Mouse (Mus musculus): ENCODE results near the gene Nf2. TPM values are rescaled to one million over a fixed set of nuclear protein-coding genes. Genes with fewer than 3 reads are reported as not detected.

The Nf2 gene
- polyA plus RNA-seq, 1 experiment, result 43.5 TPM

DNA sequence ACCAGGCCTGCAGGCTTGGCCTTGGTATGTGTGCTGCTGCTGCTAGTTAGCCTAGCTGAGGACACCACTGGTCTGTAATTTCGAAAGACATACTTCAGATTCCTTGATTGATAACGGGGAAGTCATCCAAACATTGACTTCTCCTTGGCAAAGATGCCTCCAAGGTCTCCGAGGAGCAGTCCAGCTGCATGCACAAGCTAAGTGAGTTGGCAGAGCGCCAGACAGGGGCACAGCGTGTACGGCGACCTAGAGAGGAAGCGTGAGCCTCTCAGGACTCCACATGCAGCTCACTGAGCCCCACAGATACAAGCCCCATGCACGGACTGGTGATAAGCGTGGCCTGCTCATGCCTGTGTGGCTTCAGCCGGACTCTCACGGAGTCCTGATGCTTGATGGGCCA, 119.7 kb downstream of the Nf2 start:
- no peaks in the 10 kb centered on the region for H3K27me3 ChIP-seq (ENCODE audit: control insufficient read depth, insufficient read depth, low read length)
- H3K4me3 ChIP-seq (ENCODE audit: low read depth, low read length), result no peak overlapping the region
- 22% methylated on average over 12 of the region's 12 CpGs for WGBS
- TF ChIP-seq CTCF (IDR thresholded peaks at IDR 0.05; ENCODE audit: extremely low read depth, insufficient read length, insufficient replicate concordance, low read depth, low read length) (no peak), POLR2A (IDR thresholded peaks at IDR 0.05; ENCODE audit: low read depth, low read length) (no peak)
- H3K27ac ChIP-seq (ENCODE audit: insufficient read depth, low read depth, low read length), result no peak overlapping the region
- H3K36me3 ChIP-seq (ENCODE audit: control insufficient read depth, insufficient read depth, low read length), result peaks cover 16% of the 10 kb centered on the region
- H3K4me1 ChIP-seq (ENCODE audit: control insufficient read depth, insufficient read depth, insufficient read length, low read length), result peaks cover 3% of the 10 kb centered on the region

DNA sequence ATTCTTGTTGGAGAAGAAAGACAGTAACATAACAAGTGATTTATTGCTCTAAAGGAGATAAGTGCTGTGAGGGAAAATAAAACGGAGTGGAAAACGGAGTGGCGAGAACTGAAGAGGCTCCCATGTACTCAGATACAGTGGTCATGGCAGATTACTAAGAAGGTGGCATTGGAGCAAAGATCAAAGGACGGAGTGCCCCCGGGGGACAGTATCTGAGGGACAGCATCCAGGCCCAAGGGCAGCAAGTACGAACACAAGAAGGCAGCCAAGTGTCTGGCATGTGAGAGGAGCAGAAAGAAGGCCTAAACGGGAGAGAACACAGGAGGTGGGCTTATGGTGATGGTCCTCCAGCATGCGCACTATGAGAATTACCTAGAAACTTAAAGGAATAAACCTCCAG, 127.6 kb downstream of the Nf2 start:
- TF ChIP-seq CTCF (IDR thresholded peaks at IDR 0.05; ENCODE audit: extremely low read depth, insufficient read length, insufficient replicate concordance, low read depth, low read length) (no peak), POLR2A (IDR thresholded peaks at IDR 0.05; ENCODE audit: low read depth, low read length) (no peak)
- H3K4me1 ChIP-seq (ENCODE audit: control insufficient read depth, insufficient read depth, insufficient read length, low read length), result no peaks in the 10 kb centered on the region
- H3K36me3 ChIP-seq (ENCODE audit: control insufficient read depth, insufficient read depth, low read length), result peaks cover 15% of the 10 kb centered on the region
- H3K4me3 ChIP-seq (ENCODE audit: low read depth, low read length), result no peak overlapping the region
- H3K27me3 ChIP-seq (ENCODE audit: control insufficient read depth, insufficient read depth, low read length), result no peaks in the 10 kb centered on the region
- WGBS, result 81% methylated on average over 8 of the region's 8 CpGs
- no peak overlapping the region for H3K27ac ChIP-seq (ENCODE audit: insufficient read depth, low read depth, low read length)

DNA sequence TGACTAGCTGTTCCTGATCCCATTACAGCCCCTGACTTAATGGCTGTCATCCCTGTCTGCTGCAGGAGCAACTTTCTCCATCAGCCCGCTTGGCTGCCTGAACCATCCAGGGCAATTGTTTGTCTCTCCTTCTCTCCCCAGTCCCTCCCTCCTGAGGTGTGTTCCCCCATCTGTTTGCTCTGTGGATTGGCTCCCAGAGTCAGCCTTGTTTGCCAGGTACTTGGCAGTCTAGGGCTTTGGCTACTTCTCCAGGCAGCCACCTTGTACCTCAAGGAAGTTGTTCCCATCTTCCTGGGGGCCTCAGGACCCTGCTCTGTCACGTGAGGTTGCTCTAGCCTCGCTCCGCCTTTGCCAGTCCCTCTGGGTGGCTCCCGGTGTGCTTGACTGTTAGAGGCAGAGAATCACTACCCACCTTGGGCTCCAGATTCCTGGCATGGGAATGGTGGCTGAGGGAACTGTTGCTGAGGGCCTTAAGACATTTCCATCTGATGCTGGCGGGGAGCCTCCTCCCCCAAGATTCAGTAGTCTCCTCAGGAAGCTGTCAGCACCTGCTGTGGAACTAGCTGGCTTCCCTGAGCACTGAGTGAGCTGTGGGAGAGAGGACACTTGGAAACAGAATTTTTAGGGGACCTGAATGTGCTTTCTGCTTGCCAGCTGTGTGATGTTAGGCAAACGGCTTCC, 128.3 kb downstream of the Nf2 start:
- Histone ChIP-seq H3K36me3 (ENCODE audit: control insufficient read depth, insufficient read depth, low read length) (peaks cover 15% of the 10 kb centered on the region), H3K27me3 (ENCODE audit: control insufficient read depth, insufficient read depth, low read length) (no peaks in the 10 kb centered on the region), H3K4me1 (ENCODE audit: control insufficient read depth, insufficient read depth, insufficient read length, low read length) (no peaks in the 10 kb centered on the region), H3K4me3 (ENCODE audit: low read depth, low read length) (no peak overlapping the region), H3K27ac (ENCODE audit: insufficient read depth, low read depth, low read length) (no peak overlapping the region)
- 56% methylated on average over 7 of the region's 7 CpGs for WGBS
- TF ChIP-seq POLR2A (IDR thresholded peaks at IDR 0.05; ENCODE audit: low read depth, low read length), result no peak
- TF ChIP-seq CTCF (IDR thresholded peaks at IDR 0.05; ENCODE audit: extremely low read depth, insufficient read length, insufficient replicate concordance, low read depth, low read length), result no peak

DNA sequence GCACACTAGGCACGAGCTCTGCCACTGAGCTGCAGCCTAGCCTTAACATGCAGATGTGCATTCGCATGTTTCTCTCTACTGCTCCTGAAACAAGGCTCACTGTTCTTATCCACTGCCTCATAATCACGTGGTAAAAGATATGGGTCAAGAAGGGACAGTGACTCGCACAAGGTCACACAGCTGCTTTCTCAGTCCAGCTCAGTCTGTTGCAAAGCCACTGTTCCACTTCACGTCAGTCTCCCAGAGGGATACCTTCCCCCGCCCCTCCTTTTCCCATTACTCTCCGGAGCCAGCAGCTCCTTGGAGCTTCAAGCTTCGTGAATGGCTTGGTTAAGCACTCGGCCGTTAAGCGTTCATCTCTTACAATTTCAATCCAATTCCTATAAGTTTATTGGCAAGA, 128.9 kb downstream of the Nf2 start:
- H3K36me3 ChIP-seq (ENCODE audit: control insufficient read depth, insufficient read depth, low read length), result peaks cover 10% of the 10 kb centered on the region
- no peaks in the 10 kb centered on the region for H3K4me1 ChIP-seq (ENCODE audit: control insufficient read depth, insufficient read depth, insufficient read length, low read length)
- H3K4me3 ChIP-seq (ENCODE audit: low read depth, low read length), result no peak overlapping the region
- WGBS, result 77% methylated on average over 11 of the region's 11 CpGs
- no peak overlapping the region for H3K27ac ChIP-seq (ENCODE audit: insufficient read depth, low read depth, low read length)
- no peak for TF ChIP-seq POLR2A (IDR thresholded peaks at IDR 0.05; ENCODE audit: low read depth, low read length)
- no peak for TF ChIP-seq CTCF (IDR thresholded peaks at IDR 0.05; ENCODE audit: extremely low read depth, insufficient read length, insufficient replicate concordance, low read depth, low read length)
- H3K27me3 ChIP-seq (ENCODE audit: control insufficient read depth, insufficient read depth, low read length), result no peaks in the 10 kb centered on the region

DNA sequence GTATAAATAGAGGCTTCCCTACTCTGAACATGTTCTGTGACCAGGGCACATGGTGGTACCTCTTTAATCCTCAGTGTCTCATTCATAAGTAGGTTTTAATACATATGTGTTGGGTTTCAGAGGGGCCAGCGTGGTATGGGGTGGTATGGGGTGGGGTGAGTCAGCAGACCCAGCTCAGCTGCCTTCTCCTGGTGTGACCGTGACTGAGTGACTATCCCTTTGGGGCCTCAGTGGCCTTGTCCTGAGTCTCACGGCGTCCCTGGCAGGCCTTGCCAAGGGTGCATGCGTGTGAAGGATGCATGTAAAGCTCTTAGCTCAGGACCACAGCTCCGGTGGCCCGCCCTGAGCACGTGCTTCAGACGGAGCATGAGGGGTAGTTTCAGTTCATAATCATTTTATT, 129.4 kb downstream of the Nf2 start:
- peaks cover 10% of the 10 kb centered on the region for H3K36me3 ChIP-seq (ENCODE audit: control insufficient read depth, insufficient read depth, low read length)
- H3K4me3 ChIP-seq (ENCODE audit: low read depth, low read length), result no peak overlapping the region
- no peak for TF ChIP-seq CTCF (IDR thresholded peaks at IDR 0.05; ENCODE audit: extremely low read depth, insufficient read length, insufficient replicate concordance, low read depth, low read length)
- TF ChIP-seq POLR2A (IDR thresholded peaks at IDR 0.05; ENCODE audit: low read depth, low read length), result no peak
- WGBS, result 88% methylated on average over 9 of the region's 9 CpGs
- no peaks in the 10 kb centered on the region for H3K4me1 ChIP-seq (ENCODE audit: control insufficient read depth, insufficient read depth, insufficient read length, low read length)
- H3K27ac ChIP-seq (ENCODE audit: insufficient read depth, low read depth, low read length), result no peak overlapping the region
- H3K27me3 ChIP-seq (ENCODE audit: control insufficient read depth, insufficient read depth, low read length), result no peaks in the 10 kb centered on the region

DNA sequence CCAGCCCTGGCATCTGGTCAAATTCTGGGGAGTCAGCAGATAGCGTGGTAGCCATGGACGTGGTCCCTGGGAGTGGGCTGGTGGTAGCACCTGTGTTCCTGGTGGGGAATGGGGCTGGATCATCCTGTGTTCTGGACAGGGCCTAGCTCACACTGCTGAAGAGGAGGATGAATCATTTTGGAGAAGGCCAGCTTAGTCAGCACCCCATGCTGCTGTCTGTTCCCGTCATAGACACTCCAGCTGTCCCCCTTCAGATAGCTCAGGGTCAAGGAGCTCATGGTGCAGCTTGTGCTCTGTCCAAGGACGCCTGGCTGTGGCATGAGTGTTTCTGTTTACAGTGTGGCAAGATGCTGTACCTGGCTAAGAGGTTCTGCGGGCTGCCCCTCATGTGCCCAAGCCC, 130.8 kb downstream of the Nf2 start:
- WGBS, result 77% methylated on average over 5 of the region's 5 CpGs
- H3K27ac ChIP-seq (ENCODE audit: insufficient read depth, low read depth, low read length), result no peak overlapping the region
- no peaks in the 10 kb centered on the region for H3K4me1 ChIP-seq (ENCODE audit: control insufficient read depth, insufficient read depth, insufficient read length, low read length)
- H3K4me3 ChIP-seq (ENCODE audit: low read depth, low read length), result no peak overlapping the region
- peaks cover 2% of the 10 kb centered on the region for H3K36me3 ChIP-seq (ENCODE audit: control insufficient read depth, insufficient read depth, low read length)
- no peaks in the 10 kb centered on the region for H3K27me3 ChIP-seq (ENCODE audit: control insufficient read depth, insufficient read depth, low read length)
- no peak for TF ChIP-seq POLR2A (IDR thresholded peaks at IDR 0.05; ENCODE audit: low read depth, low read length)
- TF ChIP-seq CTCF (IDR thresholded peaks at IDR 0.05; ENCODE audit: extremely low read depth, insufficient read length, insufficient replicate concordance, low read depth, low read length), result no peak

DNA sequence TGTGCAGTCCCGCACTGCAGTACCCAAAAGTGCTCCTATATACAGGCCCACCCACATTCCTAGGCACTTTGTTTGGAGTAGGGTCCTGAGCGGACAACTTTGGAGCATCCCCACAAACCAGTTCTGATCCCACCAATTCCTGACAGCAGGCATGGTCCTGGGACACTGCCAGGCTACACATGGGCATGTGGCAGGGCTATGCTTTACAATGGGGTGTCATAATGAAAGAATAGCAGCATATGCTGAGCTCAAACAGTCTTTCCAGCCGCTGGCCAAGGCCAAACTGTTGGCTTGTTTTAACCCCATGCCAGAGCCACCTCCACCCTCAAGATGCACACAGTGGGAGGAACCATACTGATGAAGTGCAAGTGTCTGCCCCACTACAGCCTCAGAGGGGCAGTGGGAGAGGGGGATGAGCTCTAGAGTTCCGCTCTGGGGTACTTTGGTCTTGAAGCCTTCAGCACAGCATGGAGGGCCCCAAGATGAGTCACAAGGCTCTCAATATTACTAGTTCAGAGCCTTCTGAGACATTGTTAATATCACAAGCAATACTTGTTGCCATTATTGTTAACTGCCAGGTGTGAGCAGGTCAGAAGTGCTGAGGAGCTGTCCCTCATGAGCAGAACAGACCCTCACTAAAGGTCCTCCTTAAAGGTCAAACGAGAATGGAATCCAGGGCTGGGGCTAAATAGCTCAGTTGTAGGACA, 132.7 kb downstream of the Nf2 start:
- Histone ChIP-seq H3K4me1 (ENCODE audit: control insufficient read depth, insufficient read depth, insufficient read length, low read length) (no peaks in the 10 kb centered on the region), H3K27me3 (ENCODE audit: control insufficient read depth, insufficient read depth, low read length) (no peaks in the 10 kb centered on the region), H3K27ac (ENCODE audit: insufficient read depth, low read depth, low read length) (no peak overlapping the region), H3K36me3 (ENCODE audit: control insufficient read depth, insufficient read depth, low read length) (no peaks in the 10 kb centered on the region), H3K4me3 (ENCODE audit: low read depth, low read length) (no peak overlapping the region)
- no peak for TF ChIP-seq POLR2A (IDR thresholded peaks at IDR 0.05; ENCODE audit: low read depth, low read length)
- WGBS, result 92% methylated on average over 5 of the region's 5 CpGs

Other genes with a start within 250 kb of the Nf2 start
- gene Gm11032, start 229.5 kb downstream of the Nf2 start, polyA plus RNA-seq (2012; rRNA removed), result not detected in 2 replicates
- gene Ascc2, start 211.8 kb downstream of the Nf2 start, polyA plus RNA-seq (2012; rRNA removed), result 7.8 and 17.2 TPM in 2 replicates
- gene Uqcr10, start 145.2 kb downstream of the Nf2 start, polyA plus RNA-seq (2012; rRNA removed), result 492 and 641 TPM in 2 replicates
- 29.1 and 61.5 TPM in 2 replicates for gene Zmat5, start 144.9 kb downstream of the Nf2 start, polyA plus RNA-seq (2012; rRNA removed)
- not detected in 2 replicates for gene Cabp7, start 102.8 kb downstream of the Nf2 start, polyA plus RNA-seq (2012; rRNA removed)
- 35.3 and 43.4 TPM in 2 replicates for gene Nipsnap1, start 24.4 kb upstream of the Nf2 start, polyA plus RNA-seq (2012; rRNA removed)
- gene Thoc5, start 45.8 kb upstream of the Nf2 start, polyA plus RNA-seq (2012; rRNA removed), result 7.1 and 14.1 TPM in 2 replicates
- gene Nefh, start 98.5 kb upstream of the Nf2 start, polyA plus RNA-seq (2012; rRNA removed), result 0.19 and 0.27 TPM in 2 replicates
- gene Ap1b1, start 137.3 kb upstream of the Nf2 start, polyA plus RNA-seq (2012; rRNA removed), result 55.8 and 96.1 TPM in 2 replicates
- gene Rasl10a, start 208.6 kb upstream of the Nf2 start, polyA plus RNA-seq (2012; rRNA removed), result 0.53 and 1.2 TPM in 2 replicates
- 46.7 and 123 TPM in 2 replicates for gene Gas2l1, start 215.8 kb upstream of the Nf2 start, polyA plus RNA-seq (2012; rRNA removed)
- 16.2 and 22.1 TPM in 2 replicates for gene Rhbdd3, start 249.4 kb upstream of the Nf2 start, polyA plus RNA-seq (2012; rRNA removed)
- 305 and 396 TPM in 2 replicates for gene Ewsr1, start 249.7 kb upstream of the Nf2 start, polyA plus RNA-seq (2012; rRNA removed)